8 mouse cellular contexts compared by ENCODE assay signal in the genomic region with DNA sequence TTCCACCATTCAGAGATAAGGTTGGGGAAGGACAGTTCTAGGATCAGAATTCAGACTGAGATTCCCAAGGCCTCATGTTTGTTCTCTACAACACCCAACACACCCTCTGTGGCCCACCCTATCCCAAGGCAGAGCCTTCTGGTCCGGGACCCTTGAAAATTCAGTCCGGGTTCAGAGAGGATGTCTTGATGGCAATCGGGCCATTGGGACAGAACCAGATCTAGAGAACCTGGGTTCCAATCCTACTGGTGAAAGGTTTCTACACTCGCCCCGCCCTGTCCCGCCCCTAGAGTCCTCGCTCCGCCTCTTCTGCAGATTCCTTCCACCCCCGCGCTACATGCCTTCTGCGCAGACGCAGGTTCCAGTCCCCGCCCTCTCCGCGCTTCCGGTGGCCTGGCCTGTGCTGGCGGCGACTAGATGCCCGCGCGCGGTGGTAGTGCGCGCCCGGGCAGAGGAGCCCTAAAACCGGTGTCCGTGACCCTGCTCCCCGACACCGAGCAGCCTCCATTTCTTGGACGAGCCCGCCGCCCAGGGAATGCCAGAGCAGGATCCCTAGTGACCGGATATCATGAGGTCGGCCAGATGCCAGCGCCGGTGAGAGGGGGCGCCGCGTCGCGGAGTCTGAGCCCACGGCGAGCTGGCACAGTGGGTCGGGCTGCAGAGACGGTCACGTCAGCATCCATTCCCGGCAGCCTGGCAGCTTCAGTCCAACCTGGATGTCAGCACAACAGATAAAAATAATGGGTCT. TPM values are rescaled to one million over a fixed set of nuclear protein-coding genes. Genes with fewer than 3 reads are reported as not detected.
DNase-seq lines count a peak whose midpoint lies in the region; ATAC-seq and TF ChIP-seq lines count a peak whose summit lies in the region.

A gene (plus strand): TSS at position 382 of the 748 bp plus-strand sequence.

- WGBS in forebrain, embryonic 12.5 days: 4% methylated on average over 47 of the region's 47 CpGs
- 3% methylated on average over 47 of the region's 47 CpGs for WGBS in heart, embryonic 16.5 days
- 3% methylated on average over 47 of the region's 47 CpGs for WGBS in neural tube, embryonic 14.5 days

- TF ChIP-seq CTCF in ES-Bruce4 (IDR thresholded peaks at IDR 0.05; ENCODE audit: low read depth, low read length): no peak
- TF ChIP-seq CTCF in testis, adult 2 months (IDR thresholded peaks at IDR 0.05; ENCODE audit: control insufficient read depth, insufficient read depth, insufficient replicate concordance, low read depth, low read length): no peak

- TF ChIP-seq EP300 in ES-Bruce4 (IDR thresholded peaks at IDR 0.05; ENCODE audit: insufficient read depth, low read depth, low read length): no peak

- peak; percentile 81 for DNase-seq in c-Kit-positive CD71-positive TER-119-negative erythroid progenitor cells, embryonic 14.5 days (ENCODE audit: low read depth)
- DNase-seq in kidney, postnatal 36 days: peak; percentile 90 to 95
- DNase-seq in lung, adult 18-20 months: peak; percentile 88 to 92

- H3K9me3 ChIP-seq in ES-Bruce4 (replicated peaks; ENCODE audit: control insufficient read depth, insufficient read depth, low read length, poor library complexity, severe bottlenecking): no peaks in the 10 kb centered on the region
- no peaks in the 10 kb centered on the region for H3K9me3 ChIP-seq in forebrain, embryonic 12.5 days
- H3K9me3 ChIP-seq in heart, embryonic 16.5 days (replicated peaks; ENCODE audit: control insufficient read depth, low read length): no peaks in the 10 kb centered on the region
- H3K9me3 ChIP-seq in neural tube, embryonic 14.5 days (ENCODE audit: control insufficient read depth, low read length): no peaks in the 10 kb centered on the region

- H3K27me3 ChIP-seq in ES-Bruce4 (ENCODE audit: control insufficient read depth, insufficient read depth, low read length, poor library complexity, severe bottlenecking): no peaks in the 10 kb centered on the region
- H3K27me3 ChIP-seq in forebrain, embryonic 12.5 days: peaks cover 40% of the 10 kb centered on the region
- no peaks in the 10 kb centered on the region for H3K27me3 ChIP-seq in heart, embryonic 16.5 days (ENCODE audit: control insufficient read depth, insufficient read depth, low read length)
- H3K27me3 ChIP-seq in neural tube, embryonic 14.5 days (ENCODE audit: control insufficient read depth, insufficient read depth, low read length): peaks cover 9% of the 10 kb centered on the region
- 0 out of 2 replicates have a peak, but pooled peaks cover 2% of the 10 kb centered on the region for H3K27me3 ChIP-seq in testis, adult 2 months (ENCODE audit: control insufficient read depth, insufficient read depth, low read length)

- H3K9ac ChIP-seq in ES-Bruce4 (ENCODE audit: low read depth, poor library complexity, severe bottlenecking): peak within 1 kb of the TSS; percentile 77
- H3K9ac ChIP-seq in forebrain, embryonic 12.5 days: peak within 1 kb of the TSS; percentile 74
- peak within 1 kb of the TSS; percentile 85 for H3K9ac ChIP-seq in heart, embryonic 16.5 days (ENCODE audit: low read length)
- peak within 1 kb of the TSS; percentile 75 for H3K9ac ChIP-seq in neural tube, embryonic 14.5 days (replicated peaks; ENCODE audit: low read depth, low read length)

- H3K4me2 ChIP-seq in forebrain, embryonic 12.5 days: peak within 1 kb of the TSS; percentile 70
- H3K4me2 ChIP-seq in heart, embryonic 16.5 days (ENCODE audit: low read depth, low read length): peak within 1 kb of the TSS; percentile 86
- H3K4me2 ChIP-seq in neural tube, embryonic 14.5 days (ENCODE audit: low read depth, low read length): peak within 1 kb of the TSS; percentile 82

- H3K4me3 ChIP-seq in ES-Bruce4 (ENCODE audit: low read depth, low read length): peak within 1 kb of the TSS; percentile 74
- peak within 1 kb of the TSS; percentile 65 for H3K4me3 ChIP-seq in forebrain, embryonic 12.5 days (replicated peaks)
- peak within 1 kb of the TSS; percentile 75 for H3K4me3 ChIP-seq in heart, embryonic 16.5 days (ENCODE audit: low read length)
- peak within 1 kb of the TSS; percentile 69 for H3K4me3 ChIP-seq in neural tube, embryonic 14.5 days (ENCODE audit: low read depth, low read length)
- H3K4me3 ChIP-seq in testis, adult 2 months (ENCODE audit: control insufficient read depth, low read depth, low read length): peak within 1 kb of the TSS; percentile 93

- peak; percentile 70 for TF ChIP-seq POLR2A in ES-Bruce4 (IDR thresholded peaks at IDR 0.05; ENCODE audit: insufficient read depth, low read length)
- peak; percentile 79 for TF ChIP-seq POLR2A in testis, adult 2 months (IDR thresholded peaks at IDR 0.05; ENCODE audit: control insufficient read depth, low read depth, low read length)

- peak; percentile 83 for ATAC-seq in forebrain, embryonic 12.5 days (ENCODE audit: low FRiP score)
- peak; percentile 74 for ATAC-seq in heart, embryonic 16.5 days (replicated peaks; ENCODE audit: extremely low read depth, insufficient read depth, low FRiP score)
- peak; percentile 85 for ATAC-seq in neural tube, embryonic 14.5 days (ENCODE audit: low read depth)

- peaks cover 4% of the 10 kb centered on the region; the same call in 1 of the 2 replicates for H3K36me3 ChIP-seq in ES-Bruce4 (ENCODE audit: control insufficient read depth, insufficient read depth, low read length, poor library complexity, severe bottlenecking)
- peaks cover 21% of the 10 kb centered on the region for H3K36me3 ChIP-seq in forebrain, embryonic 12.5 days (replicated peaks)
- H3K36me3 ChIP-seq in heart, embryonic 16.5 days (ENCODE audit: control insufficient read depth, insufficient read depth): no peaks in the 10 kb centered on the region; the same call in 1 of the 2 replicates
- peaks cover 2% of the 10 kb centered on the region; the same call in 1 of the 2 replicates for H3K36me3 ChIP-seq in neural tube, embryonic 14.5 days (ENCODE audit: control insufficient read depth, insufficient read depth, low read length)
- H3K36me3 ChIP-seq in testis, adult 2 months (ENCODE audit: control insufficient read depth, insufficient read depth, low read length): no peaks in the 10 kb centered on the region

- H3K4me1 ChIP-seq in ES-Bruce4 (ENCODE audit: control insufficient read depth, insufficient read depth, low read length): peaks cover 13% of the 10 kb centered on the region
- peaks cover 28% of the 10 kb centered on the region for H3K4me1 ChIP-seq in forebrain, embryonic 12.5 days
- peaks cover 37% of the 10 kb centered on the region for H3K4me1 ChIP-seq in heart, embryonic 16.5 days (ENCODE audit: control insufficient read depth, insufficient read depth, low read length)
- H3K4me1 ChIP-seq in neural tube, embryonic 14.5 days (ENCODE audit: control insufficient read depth, insufficient read depth, low read length): peaks cover 18% of the 10 kb centered on the region
- peaks cover 19% of the 10 kb centered on the region for H3K4me1 ChIP-seq in testis, adult 2 months (ENCODE audit: control insufficient read depth, insufficient read depth, low read length)

- no peak within 1 kb of the TSS for H3K27ac ChIP-seq in ES-Bruce4 (ENCODE audit: insufficient read depth, low read length)
- peak within 1 kb of the TSS; percentile 38; the same call in 1 of the 2 replicates for H3K27ac ChIP-seq in forebrain, embryonic 12.5 days
- H3K27ac ChIP-seq in heart, embryonic 16.5 days (ENCODE audit: low read length): peak within 1 kb of the TSS; percentile 84
- peak within 1 kb of the TSS; percentile 77 for H3K27ac ChIP-seq in neural tube, embryonic 14.5 days (ENCODE audit: low read depth, low read length)
- peak within 1 kb of the TSS; percentile 85 for H3K27ac ChIP-seq in testis, adult 2 months (ENCODE audit: control insufficient read depth, insufficient read depth, low read depth, low read length)

RNA-seq across cellular contexts. Expression of the gene that starts here (rescaled TPM):
- 18.4 and 20.5 TPM in 2 replicates for polyA plus RNA-seq in ES-Bruce4 (2011; ENCODE audit: insufficient read depth, insufficient read length, low read depth, missing spikeins)
- polyA plus RNA-seq in forebrain, embryonic 12.5 days (2016; fragmentation: Nextera tagmentation; extraction: Ambion mirVana): 25.0 and 29.3 TPM in 2 replicates
- polyA plus RNA-seq in heart, embryonic 16.5 days (2015; fragmentation: Nextera tagmentation; extraction: Ambion mirVana): 19.1 and 20.4 TPM in 2 replicates
- polyA plus RNA-seq in neural tube, embryonic 14.5 days (2014; fragmentation: Nextera tagmentation; extraction: Ambion mirVana): 36.7 and 43.0 TPM in 2 replicates
- 16.3 and 16.4 TPM in 2 replicates for polyA plus RNA-seq in testis, adult 2 months (2012; rRNA removed)
